Mouse (Mus musculus) myocyte (in vitro differentiated cells): Measurements from ENCODE around the gene Lif. TPM values are rescaled to one million over a fixed set of nuclear protein-coding genes. Genes with fewer than 3 reads are reported as not detected.

Experiments used
- H3K27me3 ChIP-seq: one replicate; pipeline ENCODE4 v1.6.1; 2011; ENCODE audit not compliant: control insufficient read depth, insufficient read depth, insufficient read length
- H3K36me3 ChIP-seq: one replicate; pipeline ENCODE4 v1.6.1; 2011; ENCODE audit not compliant: control insufficient read depth, insufficient read depth
- H3K4me2 ChIP-seq: one replicate; pipeline ENCODE4 v1.6.1; 2011; ENCODE audit warnings: low read depth, control low read depth
- H3K4me3 ChIP-seq: one replicate; pipeline ENCODE4 v1.5.1; 2011; ENCODE audit warnings: mild to moderate bottlenecking, control low read depth, moderate library complexity
- H3K79me2 ChIP-seq: one replicate; pipeline ENCODE4 v1.6.1; 2011; ENCODE audit not compliant: control insufficient read depth, insufficient read depth
- H3ac ChIP-seq: one replicate; pipeline ENCODE4 v1.6.1; 2011; ENCODE audit not compliant: control insufficient read depth, insufficient read length
- CEBPB ChIP-seq: IDR thresholded peaks from 2 replicates; pipeline ENCODE4 v1.6.1; 2011; ENCODE audit warnings: mild to moderate bottlenecking, moderate library complexity; ENCODE audit not compliant: poor library complexity, insufficient read depth, severe bottlenecking
- E2F4 ChIP-seq: IDR thresholded peaks from one replicate; pipeline ENCODE4 v1.6.1; 2011; ENCODE audit warnings: mild to moderate bottlenecking, control low read depth, moderate library complexity; ENCODE audit not compliant: insufficient read depth
- MAX ChIP-seq: IDR thresholded peaks from one replicate; pipeline ENCODE4 v1.6.1; 2011; ENCODE audit warnings: low read depth, mild to moderate bottlenecking, control low read depth
- MYOD1 ChIP-seq, 3 experiments: IDR thresholded peaks; one replicate each; pipeline ENCODE4 v1.6.1; 2011; ENCODE audit warnings: control low read depth in 2 of 3, low read depth in 2 of 3, mild to moderate bottlenecking in 2 of 3, moderate library complexity in 1 of 3; ENCODE audit not compliant: insufficient read length in 2 of 3, control insufficient read depth in 1 of 3
- MYOG ChIP-seq, 3 experiments: IDR thresholded peaks; one replicate each; pipeline ENCODE4 v1.6.1; 2011; ENCODE audit warnings: control low read depth in 2 of 3, low read depth in 2 of 3, mild to moderate bottlenecking in 2 of 3; ENCODE audit not compliant: insufficient read length in 2 of 3, control insufficient read depth in 1 of 3, insufficient read depth in 1 of 3
- POLR2A ChIP-seq: IDR thresholded peaks from one replicate; pipeline ENCODE4 v1.6.1; 2011; ENCODE audit warnings: low read depth, mild to moderate bottlenecking, control low read depth, moderate library complexity; ENCODE audit not compliant: insufficient read length
- POLR2AphosphoS2 ChIP-seq: IDR thresholded peaks from one replicate; pipeline ENCODE4 v1.6.1; 2011; ENCODE audit warnings: low read depth, control low read depth; ENCODE audit not compliant: insufficient read length
- REST ChIP-seq: IDR thresholded peaks from one replicate; pipeline ENCODE4 v1.6.1; 2011; ENCODE audit warnings: mild to moderate bottlenecking, control low read depth, moderate library complexity; ENCODE audit not compliant: insufficient read depth, insufficient read length
- SRF ChIP-seq: IDR thresholded peaks from one replicate; pipeline ENCODE4 v1.6.1; 2011; ENCODE audit warnings: low read depth; ENCODE audit not compliant: control insufficient read depth, insufficient read length
- TCF12 ChIP-seq: IDR thresholded peaks from one replicate; pipeline ENCODE4 v1.6.1; 2011; ENCODE audit warnings: mild to moderate bottlenecking, control low read depth; ENCODE audit not compliant: poor library complexity, insufficient read depth, severe bottlenecking
- TCF3 ChIP-seq: IDR thresholded peaks from one replicate; pipeline ENCODE4 v1.6.1; 2011; ENCODE audit warnings: low read depth, control low read depth; ENCODE audit not compliant: insufficient read length
- USF1 ChIP-seq: IDR thresholded peaks from one replicate; pipeline ENCODE4 v1.6.1; 2011; ENCODE audit warnings: low read depth, mild to moderate bottlenecking, control low read depth, moderate library complexity
- polyA plus RNA-seq: library from polyadenylated mRNA; unstranded; fragments of >200 nt; fragmentation: generic; extraction: Trizol; gene quantifications from one replicate; pipeline ENCODE4 v1.2.1, GENCODE M21; 2012; ENCODE audit warnings: missing spikeins

Lif gene
- polyA plus RNA-seq, 1 experiment: 5.2 TPM

DNA sequence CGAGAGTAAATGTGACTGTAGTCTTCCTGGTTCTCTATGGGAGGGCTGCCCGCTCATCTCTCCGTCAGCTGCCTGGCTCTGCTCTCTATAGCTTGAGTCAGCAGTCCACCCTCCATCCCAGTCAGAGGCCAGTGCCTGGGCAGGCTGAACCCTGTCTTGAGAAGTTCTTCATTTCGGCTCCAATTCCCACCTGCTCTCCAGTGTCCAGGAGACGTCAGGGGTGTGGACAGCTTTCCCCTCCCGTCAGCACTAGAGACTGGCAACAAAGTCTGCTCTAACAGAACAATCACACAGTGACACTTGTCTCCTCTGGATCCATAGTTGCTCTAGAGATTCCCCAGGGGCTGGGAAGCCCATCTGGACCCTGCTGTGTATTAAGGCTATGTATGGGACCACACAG lies 36.7 kb downstream of the Lif start:
- no peak overlapping the region for H3K4me3 ChIP-seq
- H3K27me3 ChIP-seq: no peaks in the 10 kb centered on the region
- H3ac ChIP-seq: no peak overlapping the region
- peak overlapping the region; percentile 44 for H3K4me2 ChIP-seq
- H3K79me2 ChIP-seq: no peaks in the 10 kb centered on the region
- TF ChIP-seq MYOD1 (IDR thresholded peaks at IDR 0.05; ENCODE audit: control insufficient read depth in 1 of 3, insufficient read length in 2 of 3, low read depth in 2 of 3) (peak in 2 of 3 experiments; percentile 52 to 79), POLR2A (no peak)
- no peaks in the 10 kb centered on the region for H3K36me3 ChIP-seq

DNA sequence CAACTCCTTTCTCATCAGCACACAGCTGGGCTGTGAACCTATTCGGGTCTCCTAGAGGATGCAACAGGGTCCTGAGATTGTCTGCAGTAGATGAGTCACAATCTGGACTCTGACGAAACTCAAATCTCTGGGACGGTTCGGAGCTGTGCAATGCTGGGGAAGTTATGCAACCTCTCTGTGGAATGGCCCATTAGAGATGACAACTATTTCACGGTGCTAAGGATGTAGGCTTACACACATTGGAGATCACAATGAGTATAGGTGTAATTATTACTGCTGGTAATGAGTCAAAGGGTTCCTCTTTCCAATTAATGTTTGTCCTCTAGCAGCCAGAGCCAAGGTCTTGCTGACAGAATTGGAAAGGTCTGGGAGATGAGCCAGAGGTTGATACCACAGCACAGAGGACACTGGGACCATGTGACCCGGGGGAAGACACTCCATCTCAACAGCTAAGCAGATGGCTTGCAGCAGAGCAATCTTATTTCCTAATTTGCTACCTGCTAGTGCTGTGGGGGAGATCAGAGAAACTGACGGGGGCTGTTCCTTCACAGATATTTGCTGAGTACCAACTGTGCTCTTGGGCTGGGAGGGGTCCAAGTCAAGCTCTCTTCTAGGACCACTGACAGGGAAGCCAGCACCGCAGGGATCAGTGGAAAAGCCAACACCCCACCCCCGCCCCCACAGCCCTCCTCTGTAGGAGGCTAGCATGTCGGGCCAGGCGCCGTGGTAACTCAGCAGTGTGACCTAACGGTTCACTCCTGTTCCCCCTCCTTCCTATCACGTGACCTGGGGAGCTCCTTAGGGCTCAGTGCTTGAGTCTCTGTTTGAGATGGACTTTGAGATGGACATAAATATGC lies 37.4 kb downstream of the Lif start:
- H3K4me2 ChIP-seq: peak overlapping the region; percentile 44
- H3K79me2 ChIP-seq: no peaks in the 10 kb centered on the region

DNA sequence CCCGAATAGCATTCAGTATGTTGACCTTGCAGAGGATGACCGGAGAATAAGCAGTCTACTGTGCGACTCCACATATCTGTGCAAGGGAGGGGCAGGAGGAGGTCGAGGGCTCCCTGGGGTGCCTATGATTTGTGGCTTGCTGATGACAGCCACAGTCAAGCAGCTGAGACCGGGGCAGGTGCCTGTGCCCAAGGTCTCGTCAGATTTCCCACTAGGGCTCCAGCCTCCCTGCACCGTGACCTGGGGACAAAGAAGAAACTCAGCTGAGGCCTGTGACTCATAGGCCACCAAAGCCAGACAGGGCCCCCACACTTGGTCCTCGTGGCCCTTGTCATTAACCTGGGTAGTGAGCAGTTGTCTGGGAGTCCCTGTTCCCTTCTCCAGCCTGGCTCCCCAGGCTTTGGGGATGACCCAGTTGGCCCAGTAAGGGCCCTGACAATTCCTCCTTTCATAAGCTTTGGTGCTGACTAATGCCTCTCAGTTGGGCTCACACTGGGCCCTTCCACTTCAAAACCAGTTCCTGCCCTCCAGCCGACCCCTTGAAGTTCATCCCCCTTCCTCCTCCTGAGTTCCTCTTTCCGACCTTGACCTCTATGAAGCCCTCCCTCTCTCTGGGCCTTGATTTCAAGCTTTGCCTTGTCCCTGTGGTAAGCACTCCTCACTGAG lies 39.4 kb downstream of the Lif start:
- TF ChIP-seq CEBPB (no peak), MAX (no peak), SRF (no peak), POLR2AphosphoS2 (no peak), TCF3 (peak; percentile 92), REST (no peak), USF1 (no peak), MYOD1 (IDR thresholded peaks at IDR 0.05; ENCODE audit: control insufficient read depth in 1 of 3, insufficient read length in 2 of 3, low read depth in 2 of 3) (peak; percentile 83 to 97 (median 94)), TCF12 (peak; percentile 71), MYOG (IDR thresholded peaks at IDR 0.05; ENCODE audit: control insufficient read depth in 1 of 3, insufficient read depth in 1 of 3, insufficient read length in 2 of 3, low read depth in 2 of 3) (peak; percentile 91 to 98 (median 92)), E2F4 (no peak), POLR2A (no peak)
- H3K36me3 ChIP-seq: no peaks in the 10 kb centered on the region
- H3ac ChIP-seq: no peak overlapping the region
- H3K79me2 ChIP-seq: no peaks in the 10 kb centered on the region
- no peaks in the 10 kb centered on the region for H3K27me3 ChIP-seq
- H3K4me2 ChIP-seq: peak overlapping the region; percentile 54
- no peak overlapping the region for H3K4me3 ChIP-seq

More for the DNA sequence above, 37.4 kb downstream of the Lif start:
- H3K27me3 ChIP-seq: no peaks in the 10 kb centered on the region
- H3K4me3 ChIP-seq: no peak overlapping the region
- no peaks in the 10 kb centered on the region for H3K36me3 ChIP-seq
- no peak overlapping the region for H3ac ChIP-seq
- peak; percentile 88 for TF ChIP-seq USF1
- TF ChIP-seq SRF: no peak
- no peak for TF ChIP-seq POLR2A
- no peak for TF ChIP-seq MYOG (IDR thresholded peaks at IDR 0.05; ENCODE audit: control insufficient read depth in 1 of 3, insufficient read depth in 1 of 3, insufficient read length in 2 of 3, low read depth in 2 of 3)
- peak; percentile 87 for TF ChIP-seq CEBPB
- no peak for TF ChIP-seq E2F4
- TF ChIP-seq MAX: no peak
- no peak for TF ChIP-seq POLR2AphosphoS2
- TF ChIP-seq TCF3: no peak
- no peak for TF ChIP-seq TCF12
- peak in 1 of 3 experiments; percentile 42 for TF ChIP-seq MYOD1 (IDR thresholded peaks at IDR 0.05; ENCODE audit: control insufficient read depth in 1 of 3, insufficient read length in 2 of 3, low read depth in 2 of 3)
- no peak for TF ChIP-seq REST

GRCm38 (mm10) chr11:4297753-4298152 lies 40.4 kb downstream of the Lif start:
- H3K36me3 ChIP-seq: no peaks in the 10 kb centered on the region

More at GRCm38 (mm10) chr11:4297753-4298152, 40.4 kb downstream of the Lif start:
- Histone ChIP-seq H3K4me3 (no peak overlapping the region), H3K79me2 (no peaks in the 10 kb centered on the region), H3K4me2 (peak overlapping the region; percentile 87), H3ac (no peak overlapping the region), H3K27me3 (no peaks in the 10 kb centered on the region)
- TF ChIP-seq USF1 (no peak), TCF3 (peak; percentile 72), MYOD1 (IDR thresholded peaks at IDR 0.05; ENCODE audit: control insufficient read depth in 1 of 3, insufficient read length in 2 of 3, low read depth in 2 of 3) (peak in 2 of 3 experiments; percentile 77 to 91), SRF (no peak), REST (no peak), POLR2AphosphoS2 (no peak), E2F4 (no peak), MYOG (IDR thresholded peaks at IDR 0.05; ENCODE audit: control insufficient read depth in 1 of 3, insufficient read depth in 1 of 3, insufficient read length in 2 of 3, low read depth in 2 of 3) (peak; percentile 51 to 91 (median 68)), TCF12 (peak; percentile 84), CEBPB (no peak)
